Mouse (Mus musculus): ENCODE results near the gene Wdr18. TPM values are rescaled to one million over a fixed set of nuclear protein-coding genes. Genes with fewer than 3 reads are reported as not detected.

Wdr18 gene
- polyA plus RNA-seq, 1 experiment from 2014 or later = 84.7 TPM

GRCm38 (mm10) chr10:80011740-80012139 is 51.8 kb downstream of the Wdr18 start:
- peaks cover 40% of the 10 kb centered on the region for H3K27me3 ChIP-seq
- H3K27ac ChIP-seq (replicated peaks) = no peak overlapping the region
- H3K9ac ChIP-seq = no peak overlapping the region
- peaks cover 5% of the 10 kb centered on the region; the same call in 1 of the 2 replicates for H3K4me1 ChIP-seq
- 84% methylated on average over 6 of the region's 6 CpGs for WGBS
- H3K9me3 ChIP-seq (replicated peaks) = peaks cover 9% of the 10 kb centered on the region
- no peak overlapping the region for H3K4me3 ChIP-seq (replicated peaks)
- no peak overlapping the region for H3K4me2 ChIP-seq (replicated peaks)
- ATAC-seq (ENCODE audit: insufficient number of reproducible peaks, low FRiP score, low TSS enrichment, low read depth) = no peak
- H3K36me3 ChIP-seq = peaks cover 28% of the 10 kb centered on the region

- Histone ChIP-seq H3K4me3 (replicated peaks) (no peak overlapping the region), H3K27ac (replicated peaks) (no peak overlapping the region)
- no peak for ATAC-seq (ENCODE audit: insufficient number of reproducible peaks, low FRiP score, low TSS enrichment, low read depth)
Observed at GRCm38 (mm10) chr10:80013609-80014008, 53.7 kb downstream of the Wdr18 start.

DNA sequence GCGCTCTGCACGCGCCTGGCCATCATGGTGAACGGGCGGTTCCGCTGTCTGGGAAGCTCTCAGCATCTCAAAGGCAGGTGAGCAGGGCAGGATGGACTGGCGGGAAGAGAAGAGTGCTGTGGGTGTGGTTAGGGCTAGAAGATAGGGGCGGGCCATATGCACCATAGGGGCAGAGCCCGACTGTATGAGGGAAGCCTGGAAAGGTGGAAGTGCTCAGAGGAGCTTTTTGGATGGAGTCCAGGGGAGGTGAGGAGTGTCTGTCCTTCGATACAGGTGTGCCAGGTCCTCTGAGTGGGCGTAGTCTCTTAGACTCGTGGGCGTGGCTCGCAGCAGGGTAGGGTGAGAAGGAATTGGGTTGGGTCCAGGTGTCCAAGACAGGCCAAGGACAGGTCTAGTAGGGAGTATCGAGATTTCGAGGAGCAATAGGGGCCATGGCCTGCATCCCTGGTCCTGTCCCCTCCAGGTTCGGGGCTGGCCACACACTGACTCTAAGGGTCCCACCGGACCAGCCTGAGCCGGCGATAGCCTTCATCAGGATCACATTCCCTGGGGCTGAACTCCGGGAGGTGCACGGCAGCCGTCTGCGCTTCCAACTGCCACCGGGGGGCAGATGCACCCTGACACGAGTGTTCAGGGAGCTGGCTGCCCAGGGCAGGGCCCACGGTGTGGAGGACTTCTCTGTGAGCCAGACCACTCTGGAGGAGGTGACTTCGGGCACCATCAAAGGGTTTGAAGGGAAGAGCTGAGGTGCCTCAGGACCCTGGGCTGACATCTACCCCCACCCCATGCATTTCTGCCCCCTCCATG is 54.7 kb downstream of the Wdr18 start:
- 0 out of 2 replicates have a peak, but pooled peaks have one; percentile 9 for ATAC-seq (ENCODE audit: insufficient number of reproducible peaks, low FRiP score, low TSS enrichment, low read depth)
- Histone ChIP-seq H3K27me3 (peaks cover 44% of the 10 kb centered on the region), H3K9me3 (replicated peaks) (peaks cover 9% of the 10 kb centered on the region), H3K27ac (replicated peaks) (no peak overlapping the region), H3K4me3 (replicated peaks) (no peak overlapping the region), H3K9ac (no peak overlapping the region), H3K4me2 (replicated peaks) (no peak overlapping the region), H3K4me1 (peaks cover 18% of the 10 kb centered on the region), H3K36me3 (peaks cover 21% of the 10 kb centered on the region)
- 15% methylated on average over 28 of the region's 28 CpGs for WGBS

More at GRCm38 (mm10) chr10:80013609-80014008, 53.7 kb downstream of the Wdr18 start:
- Histone ChIP-seq H3K9ac (no peak overlapping the region), H3K4me1 (peaks cover 7% of the 10 kb centered on the region), H3K27me3 (peaks cover 40% of the 10 kb centered on the region), H3K36me3 (peaks cover 28% of the 10 kb centered on the region), H3K4me2 (replicated peaks) (no peak overlapping the region), H3K9me3 (replicated peaks) (peaks cover 9% of the 10 kb centered on the region)
- 27% methylated on average over 25 of the region's 25 CpGs for WGBS

DNA sequence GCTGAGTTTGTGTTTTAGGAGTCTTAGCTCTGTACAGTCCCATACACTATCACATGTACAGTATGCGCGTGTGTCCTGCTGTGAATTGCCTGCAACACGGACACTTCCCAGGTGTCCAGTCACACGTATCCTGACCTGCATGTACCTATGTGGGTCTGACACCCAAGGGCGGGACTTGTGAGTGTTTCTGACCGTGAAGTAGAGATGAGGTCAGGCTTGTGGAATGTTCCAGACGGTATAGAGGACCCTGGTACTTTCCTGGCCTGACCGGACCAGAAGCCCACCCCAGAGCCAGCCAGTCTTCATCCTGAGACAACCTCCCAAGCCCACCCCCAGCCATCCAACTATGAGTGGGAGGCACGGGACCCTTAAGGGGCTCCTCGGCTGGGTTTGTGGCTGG is 55.6 kb downstream of the Wdr18 start:
- peaks cover 45% of the 10 kb centered on the region for H3K27me3 ChIP-seq
- no peak overlapping the region for H3K9ac ChIP-seq
- peaks cover 7% of the 10 kb centered on the region for H3K9me3 ChIP-seq (replicated peaks)
- no peak overlapping the region for H3K4me2 ChIP-seq (replicated peaks)
- no peak for ATAC-seq (ENCODE audit: insufficient number of reproducible peaks, low FRiP score, low TSS enrichment, low read depth)
- no peak overlapping the region for H3K27ac ChIP-seq (replicated peaks)
- peaks cover 26% of the 10 kb centered on the region for H3K4me1 ChIP-seq
- 72% methylated on average over 10 of the region's 10 CpGs for WGBS
- H3K4me3 ChIP-seq (replicated peaks) = no peak overlapping the region
- H3K36me3 ChIP-seq = peaks cover 13% of the 10 kb centered on the region

DNA sequence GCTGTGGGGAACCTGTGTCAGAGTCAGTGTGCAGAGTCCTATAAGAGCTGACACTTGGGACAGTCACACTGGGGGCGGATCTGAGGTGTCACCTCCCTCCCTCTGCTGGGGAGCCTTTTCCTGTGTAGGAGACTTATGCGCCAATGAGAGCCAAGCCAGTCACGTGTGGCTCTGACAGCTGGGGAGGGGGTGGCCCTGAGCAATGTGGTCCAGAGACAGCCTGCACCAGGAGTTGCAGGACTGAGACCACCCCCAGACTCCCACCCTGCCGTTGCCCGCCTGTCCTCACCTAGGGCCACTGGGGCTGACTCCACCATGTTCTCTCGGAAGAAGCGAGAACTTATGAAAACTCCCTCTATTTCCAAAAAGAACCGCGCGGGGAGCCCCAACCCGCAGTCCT is 56.6 kb downstream of the Wdr18 start, which contains the start of gene Arhgap45:
Gene Arhgap45 (plus strand): TSS at position 143 of the 400 bp plus-strand sequence.
- Histone ChIP-seq H3K27ac (replicated peaks) (no peak within 1 kb of the TSS), H3K4me1 (peaks cover 28% of the 10 kb centered on the region), H3K9ac (no peak within 1 kb of the TSS), H3K4me2 (replicated peaks) (no peak within 1 kb of the TSS), H3K27me3 (peaks cover 45% of the 10 kb centered on the region), H3K4me3 (replicated peaks) (no peak within 1 kb of the TSS), H3K9me3 (replicated peaks) (no peaks in the 10 kb centered on the region), H3K36me3 (peaks cover 3% of the 10 kb centered on the region; the same call in 1 of the 2 replicates)
- WGBS = 70% methylated on average over 11 of the region's 11 CpGs
- ATAC-seq (ENCODE audit: insufficient number of reproducible peaks, low FRiP score, low TSS enrichment, low read depth) = no peak

DNA sequence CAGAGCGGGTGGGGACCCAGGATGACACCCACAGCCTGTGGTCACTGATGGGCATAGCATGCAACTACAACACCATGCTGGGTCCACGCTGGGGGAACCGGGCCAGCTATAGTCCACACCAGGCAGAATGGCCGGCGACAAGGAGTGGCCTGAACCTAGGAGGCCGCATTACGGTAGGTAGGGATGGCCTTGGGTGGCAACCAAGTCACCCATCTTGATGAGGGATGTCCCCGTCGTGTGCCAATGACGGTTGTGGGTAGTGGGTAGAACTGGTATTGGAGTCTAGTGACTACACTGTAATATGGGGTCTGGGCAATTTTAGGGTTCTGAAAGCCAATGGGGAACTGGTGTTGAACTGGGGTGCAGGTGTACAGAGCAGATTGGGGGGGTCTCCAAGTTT is 57.0 kb downstream of the Wdr18 start:
- H3K27ac ChIP-seq (replicated peaks) = no peak overlapping the region
- H3K4me1 ChIP-seq = peaks cover 28% of the 10 kb centered on the region
- no peak for ATAC-seq (ENCODE audit: insufficient number of reproducible peaks, low FRiP score, low TSS enrichment, low read depth)
- H3K4me3 ChIP-seq (replicated peaks) = no peak overlapping the region
- no peaks in the 10 kb centered on the region for H3K36me3 ChIP-seq
- H3K9ac ChIP-seq = no peak overlapping the region
- peaks cover 42% of the 10 kb centered on the region for H3K27me3 ChIP-seq
- 89% methylated on average over 10 of the region's 10 CpGs for WGBS
- no peaks in the 10 kb centered on the region for H3K9me3 ChIP-seq (replicated peaks)
- H3K4me2 ChIP-seq (replicated peaks) = no peak overlapping the region

- no peak for ATAC-seq (ENCODE audit: insufficient number of reproducible peaks, low FRiP score, low TSS enrichment, low read depth)
- no peak overlapping the region for H3K9ac ChIP-seq
- no peaks in the 10 kb centered on the region for H3K36me3 ChIP-seq
- no peak overlapping the region for H3K4me2 ChIP-seq (replicated peaks)
- H3K27ac ChIP-seq (replicated peaks) = no peak overlapping the region
- H3K4me3 ChIP-seq (replicated peaks) = no peak overlapping the region
- WGBS = 55% methylated on average over 3 of the region's 3 CpGs
- H3K27me3 ChIP-seq = peaks cover 42% of the 10 kb centered on the region
- peaks cover 28% of the 10 kb centered on the region for H3K4me1 ChIP-seq
- no peaks in the 10 kb centered on the region for H3K9me3 ChIP-seq (replicated peaks)
Observed at GRCm38 (mm10) chr10:80017361-80017760, 57.4 kb downstream of the Wdr18 start.

GRCm38 (mm10) chr10:80017771-80018170 is 57.8 kb downstream of the Wdr18 start:
- no peak overlapping the region for H3K27ac ChIP-seq (replicated peaks)
- WGBS = 78% methylated on average over 14 of the region's 14 CpGs
- ATAC-seq (ENCODE audit: insufficient number of reproducible peaks, low FRiP score, low TSS enrichment, low read depth) = no peak

GRCm38 (mm10) chr10:80018739-80019297 is 58.9 kb downstream of the Wdr18 start:
- H3K4me3 ChIP-seq (replicated peaks) = no peak overlapping the region
- 7% methylated on average over 14 of the region's 15 CpGs for WGBS
- no peak for ATAC-seq (ENCODE audit: insufficient number of reproducible peaks, low FRiP score, low TSS enrichment, low read depth)

More at GRCm38 (mm10) chr10:80017771-80018170, 57.8 kb downstream of the Wdr18 start:
- Histone ChIP-seq H3K4me1 (peaks cover 28% of the 10 kb centered on the region), H3K36me3 (no peaks in the 10 kb centered on the region), H3K27me3 (peaks cover 40% of the 10 kb centered on the region), H3K9ac (no peak overlapping the region), H3K9me3 (replicated peaks) (no peaks in the 10 kb centered on the region), H3K4me3 (replicated peaks) (no peak overlapping the region), H3K4me2 (replicated peaks) (no peak overlapping the region)

DNA sequence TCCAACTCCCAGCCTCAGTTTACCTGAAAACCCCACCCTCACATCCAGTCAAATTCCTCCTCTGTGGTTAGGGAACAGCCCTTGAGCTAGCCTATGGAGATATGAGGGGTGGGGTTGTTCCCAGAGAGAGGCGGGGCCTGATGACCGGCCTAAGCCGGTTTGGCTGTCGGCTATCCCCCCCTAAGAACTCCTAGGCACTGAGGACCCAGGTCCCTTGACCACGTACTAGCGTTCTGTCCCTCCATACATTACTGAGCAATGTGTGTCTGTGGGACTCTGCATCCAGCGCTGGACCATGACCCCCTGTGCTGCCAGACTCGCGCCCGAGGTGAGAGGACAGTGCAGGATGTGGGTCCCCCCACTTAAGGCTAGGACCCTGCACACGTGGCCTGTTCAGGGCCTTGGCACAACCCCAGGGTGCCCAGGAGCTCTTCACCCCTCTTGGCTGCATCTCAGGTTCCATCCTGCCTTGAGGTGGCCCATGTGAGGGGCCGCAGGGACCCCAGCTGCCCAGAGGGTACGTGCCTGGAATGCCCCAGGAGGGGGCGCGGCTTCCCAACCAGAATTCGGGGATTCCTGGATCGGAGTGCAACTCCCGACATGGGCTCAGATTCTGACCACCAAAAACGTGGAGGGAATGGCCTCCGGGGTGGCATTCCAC is 59.6 kb downstream of the Wdr18 start:
- Histone ChIP-seq H3K27ac (replicated peaks) (no peak overlapping the region), H3K4me3 (replicated peaks) (peak overlapping the region; percentile 7; the same call in 1 of the 2 replicates), H3K9me3 (replicated peaks) (no peaks in the 10 kb centered on the region), H3K4me1 (peaks cover 27% of the 10 kb centered on the region), H3K4me2 (replicated peaks) (peak overlapping the region; percentile 15; the same call in 1 of the 2 replicates), H3K27me3 (peaks cover 22% of the 10 kb centered on the region), H3K9ac (no peak overlapping the region), H3K36me3 (no peaks in the 10 kb centered on the region)
- ATAC-seq (ENCODE audit: insufficient number of reproducible peaks, low FRiP score, low TSS enrichment, low read depth) = 0 out of 2 replicates have a peak, but pooled peaks have one; percentile 14
- WGBS = 13% methylated on average over 20 of the region's 20 CpGs

More at GRCm38 (mm10) chr10:80018739-80019297, 58.9 kb downstream of the Wdr18 start:
- Histone ChIP-seq H3K36me3 (no peaks in the 10 kb centered on the region), H3K9ac (no peak overlapping the region), H3K27me3 (peaks cover 30% of the 10 kb centered on the region), H3K27ac (replicated peaks) (no peak overlapping the region), H3K4me2 (replicated peaks) (peak overlapping the region; percentile 15; the same call in 1 of the 2 replicates), H3K4me1 (peaks cover 28% of the 10 kb centered on the region), H3K9me3 (replicated peaks) (no peaks in the 10 kb centered on the region)
